Mouse (Mus musculus) liver, postnatal 0 days (tissue): ENCODE measurements around the gene Cacna1a.

ENCODE experiments used
- CTCF ChIP-seq: sonication (generic); IDR thresholded peaks from 2 replicates; pipeline ENCODE4 v1.5.1; 2016; ENCODE audit warnings: antibody characterized with exemption, low read depth
- EP300 ChIP-seq: IDR thresholded peaks from 2 replicates; pipeline ENCODE4 v1.6.1; 2016; ENCODE audit warnings: antibody characterized with exemption, low read depth, mild to moderate bottlenecking

GRCm38 (mm10) chr8:84388275-84388674 is at the start of gene Cacna1a:
- TF ChIP-seq CTCF (no peak), EP300 (no peak)
